Mouse (Mus musculus) heart, adult 8-10 months (tissue): ENCODE measurements around the gene Asb10. TPM values are rescaled to one million over a fixed set of nuclear protein-coding genes. Genes with fewer than 3 reads are reported as not detected.
"Not testable (repeated sequence)": the region's sequence is repeated elsewhere in the genome, so short reads cannot be mapped to it uniquely, and the experiment has no call there.

Experiments
- DNase-seq: peaks from one replicate; pipeline ENCODE4 v3.0.0; 2022; ENCODE audit warnings: low spot score
- total RNA-seq, 4 experiments: library from RNA; stranded (reverse); gene quantifications; 2 replicates each; pipeline ENCODE4 v1.2.4; 2022

Asb10 gene
- 100 to 1,000 TPM in 2 of 4 experiments, 10 to 100 TPM in 2; 97.3 to 112 (median 103) TPM for total RNA-seq

GRCm38 (mm10) chr5:24540387-24541143, at the start of gene Asb10:
Asb10 (minus strand) TSS chr5:24540978.
- DNase-seq, result peak; percentile 76

GRCm38 (mm10) chr5:24589511-24590500, 49.0 kb upstream of the Asb10 start:
- no peak for DNase-seq

- no peak for DNase-seq
Measured at GRCm38 (mm10) chr5:24587200-24587577, 46.4 kb upstream of the Asb10 start.

GRCm38 (mm10) chr5:24586547-24587199, 45.9 kb upstream of the Asb10 start, which contains the start of gene Chpf2:
Chpf2 (plus strand) TSS chr5:24586741.
- DNase-seq, result peak; percentile 81

GRCm38 (mm10) chr5:24586106-24586505, 45.3 kb upstream of the Asb10 start:
- no peak for DNase-seq

- no peak for DNase-seq
Measured at GRCm38 (mm10) chr5:24578109-24578963, 37.6 kb upstream of the Asb10 start.

- peak; percentile 100 for DNase-seq
Measured at GRCm38 (mm10) chr5:24577183-24577929, 36.6 kb upstream of the Asb10 start, which contains the start of gene Abcf2. Abcf2 (minus strand) TSS chr5:24577467.

- DNase-seq, result no peak
Measured at GRCm38 (mm10) chr5:24576801-24577182, 36.0 kb upstream of the Asb10 start.

GRCm38 (mm10) chr5:24575948-24576347, 35.2 kb upstream of the Asb10 start:
- DNase-seq, result no peak

GRCm38 (mm10) chr5:24556709-24557108, 15.9 kb upstream of the Asb10 start, which contains the start of gene 4931409K22Rik:
4931409K22Rik (minus strand) TSS chr5:24556809.
- DNase-seq, result no peak

- DNase-seq, result not testable (repeated sequence)
Measured at GRCm38 (mm10) chr5:24555335-24555734, 14.6 kb upstream of the Asb10 start.

GRCm38 (mm10) chr5:24553621-24554244, 13.0 kb upstream of the Asb10 start:
- no peak for DNase-seq

- no peak for DNase-seq
Measured at GRCm38 (mm10) chr5:24551317-24551688, 10.5 kb upstream of the Asb10 start.

- DNase-seq, result no peak
Measured at GRCm38 (mm10) chr5:24550598-24551316, 10.0 kb upstream of the Asb10 start.

GRCm38 (mm10) chr5:24542643-24543042, 1.9 kb upstream of the Asb10 start:
- no peak for DNase-seq

GRCm38 (mm10) chr5:24541144-24541569, 379 bp upstream of the Asb10 start:
- no peak for DNase-seq

GRCm38 (mm10) chr5:24539571-24540296, 1.0 kb downstream of the Asb10 start:
- no peak for DNase-seq

GRCm38 (mm10) chr5:24537618-24538017, 3.2 kb downstream of the Asb10 start:
- no peak for DNase-seq
